Mouse (Mus musculus): ENCODE measurements around the gene Slc19a2. TPM values are rescaled to one million over a fixed set of nuclear protein-coding genes. Genes with fewer than 3 reads are reported as not detected.
A peak's percentile ranks its signal among the peaks of the same experiment; 100 is the strongest.
"Not testable (repeated sequence)": the region's sequence is repeated elsewhere in the genome, so short reads cannot be mapped to it uniquely, and the experiment has no call there.

The Slc19a2 gene
- polyA plus RNA-seq, 1 experiment from 2014 or later: 7.2 TPM

GRCm38 (mm10) chr1:164231937-164232570, 16.8 kb upstream of the Slc19a2 start:
- not testable (repeated sequence) for H3K27me3 ChIP-seq; H3K4me2 ChIP-seq (replicated peaks); H3K4me3 ChIP-seq; ATAC-seq (replicated peaks); H3K9ac ChIP-seq (replicated peaks); H3K36me3 ChIP-seq; H3K27ac ChIP-seq (replicated peaks); H3K4me1 ChIP-seq; H3K9me3 ChIP-seq
- WGBS: 81% methylated on average over 2 of the region's 4 CpGs

- Histone ChIP-seq H3K4me1 (no peaks in the 10 kb centered on the region), H3K27me3 (no peaks in the 10 kb centered on the region), H3K9ac (replicated peaks) (no peak overlapping the region), H3K27ac (replicated peaks) (no peak overlapping the region), H3K9me3 (no peaks in the 10 kb centered on the region), H3K4me3 (no peak overlapping the region), H3K4me2 (replicated peaks) (no peak overlapping the region), H3K36me3 (no peaks in the 10 kb centered on the region)
- no peak for ATAC-seq (replicated peaks)
- WGBS: 82% methylated on average over 1 of the region's 1 CpGs
Observed at GRCm38 (mm10) chr1:164233447-164233846, 15.4 kb upstream of the Slc19a2 start.

- H3K4me1 ChIP-seq: no peaks in the 10 kb centered on the region
- no peaks in the 10 kb centered on the region for H3K27me3 ChIP-seq
- no peak overlapping the region for H3K9ac ChIP-seq (replicated peaks)
- H3K4me2 ChIP-seq (replicated peaks): no peak overlapping the region
- no peaks in the 10 kb centered on the region for H3K9me3 ChIP-seq
- H3K27ac ChIP-seq (replicated peaks): no peak overlapping the region
- 72% methylated on average over 7 of the region's 7 CpGs for WGBS
- no peak for ATAC-seq (replicated peaks)
- H3K36me3 ChIP-seq: no peaks in the 10 kb centered on the region
- no peak overlapping the region for H3K4me3 ChIP-seq
Observed at GRCm38 (mm10) chr1:164235078-164235477, 13.8 kb upstream of the Slc19a2 start.

GRCm38 (mm10) chr1:164236078-164236477, 12.8 kb upstream of the Slc19a2 start:
- Histone ChIP-seq H3K27ac (replicated peaks) (no peak overlapping the region), H3K9ac (replicated peaks) (no peak overlapping the region), H3K4me2 (replicated peaks) (no peak overlapping the region), H3K9me3 (no peaks in the 10 kb centered on the region), H3K36me3 (no peaks in the 10 kb centered on the region), H3K4me3 (no peak overlapping the region), H3K27me3 (no peaks in the 10 kb centered on the region), H3K4me1 (no peaks in the 10 kb centered on the region)
- no peak for ATAC-seq (replicated peaks)
- WGBS: 59% methylated on average over 7 of the region's 7 CpGs

- Histone ChIP-seq H3K9ac (replicated peaks) (no peak overlapping the region), H3K9me3 (no peaks in the 10 kb centered on the region), H3K4me3 (no peak overlapping the region), H3K27me3 (no peaks in the 10 kb centered on the region), H3K4me1 (no peaks in the 10 kb centered on the region), H3K4me2 (replicated peaks) (no peak overlapping the region), H3K36me3 (no peaks in the 10 kb centered on the region), H3K27ac (replicated peaks) (no peak overlapping the region)
- 82% methylated on average over 2 of the region's 2 CpGs for WGBS
- ATAC-seq (replicated peaks): no peak
Observed at GRCm38 (mm10) chr1:164241494-164241893, 7.4 kb upstream of the Slc19a2 start.

- no peak overlapping the region for H3K9ac ChIP-seq (replicated peaks)
- no peaks in the 10 kb centered on the region for H3K9me3 ChIP-seq
- WGBS: 66% methylated on average over 8 of the region's 8 CpGs
- H3K36me3 ChIP-seq: no peaks in the 10 kb centered on the region
- H3K4me1 ChIP-seq: peaks cover 2% of the 10 kb centered on the region
- no peak for ATAC-seq (replicated peaks)
- 0 out of 2 replicates have a peak, but pooled peaks cover 2% of the 10 kb centered on the region for H3K27me3 ChIP-seq
- no peak overlapping the region for H3K27ac ChIP-seq (replicated peaks)
- H3K4me2 ChIP-seq (replicated peaks): no peak overlapping the region
- no peak overlapping the region for H3K4me3 ChIP-seq
Observed at GRCm38 (mm10) chr1:164242809-164243208, 6.0 kb upstream of the Slc19a2 start.

GRCm38 (mm10) chr1:164247442-164247841, 1.4 kb upstream of the Slc19a2 start:
- ATAC-seq (replicated peaks): no peak
- Histone ChIP-seq H3K4me3 (0 out of 2 replicates have a peak overlapping the region, but pooled peaks have one; percentile 85), H3K36me3 (no peaks in the 10 kb centered on the region), H3K4me2 (replicated peaks) (peak overlapping the region; percentile 80; the same call in 1 of the 2 replicates), H3K4me1 (peaks cover 22% of the 10 kb centered on the region), H3K27me3 (0 out of 2 replicates have a peak, but pooled peaks cover 2% of the 10 kb centered on the region), H3K27ac (replicated peaks) (no peak overlapping the region), H3K9ac (replicated peaks) (no peak overlapping the region), H3K9me3 (no peaks in the 10 kb centered on the region)
- WGBS: 34% methylated on average over 8 of the region's 8 CpGs

- ATAC-seq (replicated peaks): no peak
- peak overlapping the region; percentile 76; the same call in 1 of the 2 replicates for H3K27ac ChIP-seq (replicated peaks)
Observed at GRCm38 (mm10) chr1:164247971-164248370, 875 bp upstream of the Slc19a2 start.

GRCm38 (mm10) chr1:164249332-164249711, 476 bp downstream of the Slc19a2 start:
- WGBS: 0% methylated on average over 33 of the region's 33 CpGs
- ATAC-seq (replicated peaks): peak; percentile 41
- H3K4me3 ChIP-seq: peak overlapping the region; percentile 85
- H3K27ac ChIP-seq (replicated peaks): peak overlapping the region; percentile 41; the same call in 1 of the 2 replicates
- 0 out of 2 replicates have a peak, but pooled peaks cover 2% of the 10 kb centered on the region for H3K27me3 ChIP-seq
- H3K4me2 ChIP-seq (replicated peaks): peak overlapping the region; percentile 80
- peak overlapping the region; percentile 66 for H3K9ac ChIP-seq (replicated peaks)
- H3K9me3 ChIP-seq: no peaks in the 10 kb centered on the region
- H3K36me3 ChIP-seq: no peaks in the 10 kb centered on the region
- H3K4me1 ChIP-seq: peaks cover 22% of the 10 kb centered on the region

More at GRCm38 (mm10) chr1:164247971-164248370, 875 bp upstream of the Slc19a2 start:
- no peaks in the 10 kb centered on the region for H3K36me3 ChIP-seq
- 0 out of 2 replicates have a peak, but pooled peaks cover 2% of the 10 kb centered on the region for H3K27me3 ChIP-seq
- peak overlapping the region; percentile 85 for H3K4me3 ChIP-seq
- H3K4me1 ChIP-seq: peaks cover 22% of the 10 kb centered on the region
- peak overlapping the region; percentile 80 for H3K4me2 ChIP-seq (replicated peaks)
- H3K9me3 ChIP-seq: no peaks in the 10 kb centered on the region
- WGBS: 9% methylated on average over 10 of the region's 10 CpGs
- peak overlapping the region; percentile 66 for H3K9ac ChIP-seq (replicated peaks)

GRCm38 (mm10) chr1:164250391-164251150, 1.7 kb downstream of the Slc19a2 start:
- peaks cover 22% of the 10 kb centered on the region for H3K4me1 ChIP-seq
- peak overlapping the region; percentile 80 for H3K4me2 ChIP-seq (replicated peaks)
- 67% methylated on average over 8 of the region's 8 CpGs for WGBS
- no peak overlapping the region for H3K27ac ChIP-seq (replicated peaks)
- H3K36me3 ChIP-seq: no peaks in the 10 kb centered on the region
- peak overlapping the region; percentile 85; the same call in 1 of the 2 replicates for H3K4me3 ChIP-seq
- no peak overlapping the region for H3K9ac ChIP-seq (replicated peaks)
- H3K9me3 ChIP-seq: no peaks in the 10 kb centered on the region
- no peak for ATAC-seq (replicated peaks)
- H3K27me3 ChIP-seq: 0 out of 2 replicates have a peak, but pooled peaks cover 2% of the 10 kb centered on the region

- peaks cover 22% of the 10 kb centered on the region for H3K4me1 ChIP-seq
- no peaks in the 10 kb centered on the region for H3K36me3 ChIP-seq
- H3K9ac ChIP-seq (replicated peaks): no peak overlapping the region
- no peak for ATAC-seq (replicated peaks)
- WGBS: 90% methylated on average over 1 of the region's 1 CpGs
- no peak overlapping the region for H3K4me3 ChIP-seq
- no peaks in the 10 kb centered on the region for H3K9me3 ChIP-seq
- 0 out of 2 replicates have a peak, but pooled peaks cover 2% of the 10 kb centered on the region for H3K27me3 ChIP-seq
- H3K4me2 ChIP-seq (replicated peaks): no peak overlapping the region
- no peak overlapping the region for H3K27ac ChIP-seq (replicated peaks)
Observed at GRCm38 (mm10) chr1:164251438-164251837, 2.6 kb downstream of the Slc19a2 start.

- H3K4me2 ChIP-seq (replicated peaks): no peak overlapping the region
- 85% methylated on average over 5 of the region's 5 CpGs for WGBS
- no peak for ATAC-seq (replicated peaks)
- no peaks in the 10 kb centered on the region for H3K9me3 ChIP-seq
- H3K4me3 ChIP-seq: no peak overlapping the region
- H3K36me3 ChIP-seq: no peaks in the 10 kb centered on the region
- no peak overlapping the region for H3K9ac ChIP-seq (replicated peaks)
- H3K27me3 ChIP-seq: no peaks in the 10 kb centered on the region
- peaks cover 22% of the 10 kb centered on the region for H3K4me1 ChIP-seq
- no peak overlapping the region for H3K27ac ChIP-seq (replicated peaks)
Observed at GRCm38 (mm10) chr1:164252551-164252950, 3.7 kb downstream of the Slc19a2 start.
